Mouse (Mus musculus): ENCODE measurements around the gene Arfgap2.

GRCm38 (mm10) chr2:91322490-91322889 lies 57.7 kb downstream of the Arfgap2 start:
- TF ChIP-seq CTCF (IDR thresholded peaks at IDR 0.05; ENCODE audit: control insufficient read depth, insufficient read depth, insufficient replicate concordance, low read depth, low read length) (no peak), POLR2A (IDR thresholded peaks at IDR 0.05; ENCODE audit: control insufficient read depth, low read depth, low read length) (no peak)

Data from testis, adult 2 months (tissue).